Mouse (Mus musculus): ENCODE measurements around the gene Ipo13.

DNA sequence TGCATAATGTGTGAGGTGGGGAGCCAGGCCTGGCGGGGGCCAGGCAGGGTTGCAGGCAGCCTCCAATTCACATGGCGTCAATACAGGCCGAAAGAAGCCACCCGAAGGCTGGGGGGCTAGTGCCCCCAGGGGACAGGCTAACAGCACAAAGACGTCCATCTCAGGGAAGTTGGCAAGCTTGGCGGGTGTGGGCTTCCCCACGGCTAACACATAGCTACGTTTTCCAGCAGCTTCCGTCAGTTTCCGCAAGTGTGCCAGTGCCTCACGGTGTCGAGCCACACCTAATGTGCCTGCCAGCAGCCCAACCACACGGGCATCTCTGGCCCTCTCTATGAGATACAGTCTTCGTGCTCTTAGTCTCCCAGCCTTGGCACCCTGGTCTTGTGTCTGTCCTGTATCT is 24.8 kb downstream of the Ipo13 start:
- TF ChIP-seq TCF12 (IDR thresholded peaks at IDR 0.05; ENCODE audit: insufficient read depth, poor library complexity, severe bottlenecking), result no peak
- TF ChIP-seq MAX (IDR thresholded peaks at IDR 0.05; ENCODE audit: low read depth), result no peak
- TF ChIP-seq POLR2A (IDR thresholded peaks at IDR 0.05; ENCODE audit: insufficient read length, low read depth), result no peak
- no peak for TF ChIP-seq TCF3 (IDR thresholded peaks at IDR 0.05; ENCODE audit: insufficient read length, low read depth)
- TF ChIP-seq USF1 (IDR thresholded peaks at IDR 0.05; ENCODE audit: low read depth), result no peak
- no peak for TF ChIP-seq MYOD1 (IDR thresholded peaks at IDR 0.05; ENCODE audit: control insufficient read depth in 1 of 3, insufficient read length in 2 of 3, low read depth in 2 of 3)
- no peak for TF ChIP-seq E2F4 (IDR thresholded peaks at IDR 0.05; ENCODE audit: insufficient read depth)
- TF ChIP-seq MYOG (IDR thresholded peaks at IDR 0.05; ENCODE audit: control insufficient read depth in 1 of 3, insufficient read depth in 1 of 3, insufficient read length in 2 of 3, low read depth in 2 of 3), result no peak
- no peak for TF ChIP-seq POLR2AphosphoS2 (IDR thresholded peaks at IDR 0.05; ENCODE audit: insufficient read length, low read depth)
- no peak for TF ChIP-seq SRF (IDR thresholded peaks at IDR 0.05; ENCODE audit: control insufficient read depth, insufficient read length, low read depth)

All from myocyte (in vitro differentiated cells).